Mouse (Mus musculus) bone marrow macrophage, adult 2 months (primary cell): ENCODE measurements around the gene Hsph1. TPM values are rescaled to one million over a fixed set of nuclear protein-coding genes. Genes with fewer than 3 reads are reported as not detected.

Experiments used
- H3K27ac ChIP-seq: 2 replicates; pipeline ENCODE4 v1.5.1; 2012; ENCODE audit warnings: low read depth, low read length; ENCODE audit not compliant: insufficient read depth
- H3K4me1 ChIP-seq: 2 replicates; pipeline ENCODE4 v1.6.1; 2012; ENCODE audit warnings: low read length; ENCODE audit not compliant: control insufficient read depth, insufficient read depth
- H3K4me3 ChIP-seq: 2 replicates; pipeline ENCODE4 v1.5.1; 2012; ENCODE audit warnings: mild to moderate bottlenecking, low read length, moderate library complexity; ENCODE audit not compliant: insufficient read depth
- CTCF ChIP-seq: IDR thresholded peaks from 2 replicates; pipeline ENCODE4 v1.5.1; 2012; ENCODE audit warnings: low read depth, mild to moderate bottlenecking, low read length, moderate library complexity
- POLR2A ChIP-seq: IDR thresholded peaks from 2 replicates; pipeline ENCODE4 v1.6.1; 2012; ENCODE audit warnings: mild to moderate bottlenecking, low read depth, low read length, borderline replicate concordance
- polyA plus RNA-seq: library from polyadenylated mRNA; stranded (reverse); fragments of >200 nt; gene quantifications from 2 replicates; pipeline ENCODE4 v1.2.4, GENCODE M21; 2012; ENCODE audit not compliant: missing spikeins, insufficient read depth, insufficient read length

Hsph1 gene
- polyA plus RNA-seq, 1 experiment: 26.0 TPM

- Histone ChIP-seq H3K4me1 (no peaks in the 10 kb centered on the region), H3K4me3 (no peak overlapping the region), H3K27ac (no peak overlapping the region)
- no peak for TF ChIP-seq CTCF
- TF ChIP-seq POLR2A: no peak
Measured at GRCm38 (mm10) chr5:149658741-149659413, 22.7 kb upstream of the Hsph1 start.

GRCm38 (mm10) chr5:149658022-149658421, 21.8 kb upstream of the Hsph1 start:
- Histone ChIP-seq H3K4me1 (no peaks in the 10 kb centered on the region), H3K4me3 (no peak overlapping the region), H3K27ac (no peak overlapping the region)
- TF ChIP-seq POLR2A: no peak
- no peak for TF ChIP-seq CTCF

- Histone ChIP-seq H3K4me1 (no peaks in the 10 kb centered on the region), H3K4me3 (no peak overlapping the region), H3K27ac (no peak overlapping the region)
- TF ChIP-seq CTCF: no peak
- TF ChIP-seq POLR2A: no peak
Measured at GRCm38 (mm10) chr5:149655636-149656035, 19.5 kb upstream of the Hsph1 start.

- TF ChIP-seq CTCF (no peak), POLR2A (no peak)
Measured at GRCm38 (mm10) chr5:149650179-149650553, 14.0 kb upstream of the Hsph1 start.

GRCm38 (mm10) chr5:149649499-149650178, 13.5 kb upstream of the Hsph1 start:
- Histone ChIP-seq H3K27ac (no peak overlapping the region), H3K4me3 (no peak overlapping the region), H3K4me1 (no peaks in the 10 kb centered on the region)
- TF ChIP-seq CTCF (no peak), POLR2A (no peak)

More at GRCm38 (mm10) chr5:149650179-149650553, 14.0 kb upstream of the Hsph1 start:
- Histone ChIP-seq H3K4me3 (no peak overlapping the region), H3K4me1 (no peaks in the 10 kb centered on the region), H3K27ac (no peak overlapping the region)

- no peaks in the 10 kb centered on the region for H3K4me1 ChIP-seq
- H3K4me3 ChIP-seq: no peak overlapping the region
- H3K27ac ChIP-seq: no peak overlapping the region
- TF ChIP-seq POLR2A (no peak), CTCF (no peak)
Measured at GRCm38 (mm10) chr5:149648895-149649406, 12.8 kb upstream of the Hsph1 start.

GRCm38 (mm10) chr5:149648196-149648595, 12.0 kb upstream of the Hsph1 start:
- Histone ChIP-seq H3K27ac (no peak overlapping the region), H3K4me1 (no peaks in the 10 kb centered on the region), H3K4me3 (no peak overlapping the region)
- TF ChIP-seq POLR2A (no peak), CTCF (no peak)

- TF ChIP-seq POLR2A: no peak
- TF ChIP-seq CTCF: no peak
- Histone ChIP-seq H3K4me3 (no peak overlapping the region), H3K4me1 (no peaks in the 10 kb centered on the region), H3K27ac (no peak overlapping the region)
Measured at GRCm38 (mm10) chr5:149647367-149648115, 11.4 kb upstream of the Hsph1 start.

- H3K4me3 ChIP-seq: no peak overlapping the region
- TF ChIP-seq POLR2A (no peak), CTCF (no peak)
- peaks cover 8% of the 10 kb centered on the region for H3K4me1 ChIP-seq
- H3K27ac ChIP-seq: no peak overlapping the region
Measured at GRCm38 (mm10) chr5:149642783-149643509, 6.8 kb upstream of the Hsph1 start.

GRCm38 (mm10) chr5:149642366-149642765, 6.2 kb upstream of the Hsph1 start:
- no peak for TF ChIP-seq POLR2A
- no peak for TF ChIP-seq CTCF
- peaks cover 9% of the 10 kb centered on the region for H3K4me1 ChIP-seq
- no peak overlapping the region for H3K27ac ChIP-seq
- H3K4me3 ChIP-seq: no peak overlapping the region
